Mouse (Mus musculus): Measurements from ENCODE around the gene Ahcy.

GRCm38 (mm10) chr2:155074766-155075330, 551 bp upstream of the Ahcy start:
- no peak for TF ChIP-seq EP300 (IDR thresholded peaks at IDR 0.05; ENCODE audit: low read depth)
- no peak for TF ChIP-seq CTCF (IDR thresholded peaks at IDR 0.05; ENCODE audit: low read depth)
